Mouse (Mus musculus) heart, postnatal 10 days (tissue): ENCODE results near the gene Gm572. TPM values are rescaled to one million over a fixed set of nuclear protein-coding genes. Genes with fewer than 3 reads are reported as not detected.

Experiments
- DNase-seq, 2 experiments: peaks; one replicate each; pipeline ENCODE4 v3.0.0; 2021
- intact Hi-C: fragments of 180-260 bp; cut with DNase I; formaldehyde crosslinking; loops from one replicate; pipeline ENCODE4 v1.15.1; 2025
- total RNA-seq, 2 experiments: library from RNA; stranded (reverse); gene quantifications; 2 replicates each; pipeline ENCODE4 v1.2.3; 2021

Gm572 gene
- total RNA-seq, 2 experiments from 2014 or later, result 4.5 to 5.0 TPM

DNA sequence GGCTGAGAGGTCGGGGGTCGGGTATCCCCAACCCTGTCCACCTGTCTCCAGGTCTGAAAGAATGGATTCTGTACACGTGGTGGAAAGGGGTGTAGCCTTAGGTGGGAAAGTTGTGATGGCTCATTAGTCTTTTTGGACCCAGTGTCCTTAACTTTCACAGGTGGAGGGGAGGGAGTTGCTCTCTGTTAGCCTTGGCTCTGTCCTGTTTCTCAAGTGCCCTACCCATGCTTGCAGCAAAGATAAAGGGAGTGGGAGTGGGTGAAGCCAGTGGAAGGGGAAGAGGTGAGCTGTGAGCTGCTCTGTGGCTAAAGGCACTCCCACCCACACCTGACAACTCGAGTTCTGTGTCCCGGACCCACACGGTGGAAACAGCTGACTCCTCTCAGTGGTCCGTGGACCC, 20.2 kb downstream of the Gm572 start:
- no peak for DNase-seq
- intact Hi-C loops, result no loop called here

DNA sequence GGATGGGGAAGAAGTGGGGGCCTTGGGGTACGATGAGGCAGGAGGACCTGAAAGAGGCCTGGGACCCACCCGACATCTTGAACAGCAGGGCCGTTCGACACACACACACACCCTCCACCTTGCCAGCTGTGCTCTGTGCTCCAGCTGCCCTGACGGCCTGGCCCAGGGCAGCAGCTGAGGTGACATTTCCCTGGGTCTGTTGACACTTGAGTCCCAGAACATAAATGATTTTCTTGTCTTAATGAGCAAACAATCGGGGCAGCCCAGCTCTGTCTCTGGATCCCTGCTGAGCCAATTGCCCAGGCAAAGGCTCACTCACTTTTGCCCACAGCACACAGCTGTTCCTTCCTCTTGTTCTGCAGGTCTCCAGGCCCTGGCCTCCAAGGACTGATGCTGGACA, 20.9 kb downstream of the Gm572 start:
- DNase-seq, result no peak
- intact Hi-C loops, result no loop called here

DNA sequence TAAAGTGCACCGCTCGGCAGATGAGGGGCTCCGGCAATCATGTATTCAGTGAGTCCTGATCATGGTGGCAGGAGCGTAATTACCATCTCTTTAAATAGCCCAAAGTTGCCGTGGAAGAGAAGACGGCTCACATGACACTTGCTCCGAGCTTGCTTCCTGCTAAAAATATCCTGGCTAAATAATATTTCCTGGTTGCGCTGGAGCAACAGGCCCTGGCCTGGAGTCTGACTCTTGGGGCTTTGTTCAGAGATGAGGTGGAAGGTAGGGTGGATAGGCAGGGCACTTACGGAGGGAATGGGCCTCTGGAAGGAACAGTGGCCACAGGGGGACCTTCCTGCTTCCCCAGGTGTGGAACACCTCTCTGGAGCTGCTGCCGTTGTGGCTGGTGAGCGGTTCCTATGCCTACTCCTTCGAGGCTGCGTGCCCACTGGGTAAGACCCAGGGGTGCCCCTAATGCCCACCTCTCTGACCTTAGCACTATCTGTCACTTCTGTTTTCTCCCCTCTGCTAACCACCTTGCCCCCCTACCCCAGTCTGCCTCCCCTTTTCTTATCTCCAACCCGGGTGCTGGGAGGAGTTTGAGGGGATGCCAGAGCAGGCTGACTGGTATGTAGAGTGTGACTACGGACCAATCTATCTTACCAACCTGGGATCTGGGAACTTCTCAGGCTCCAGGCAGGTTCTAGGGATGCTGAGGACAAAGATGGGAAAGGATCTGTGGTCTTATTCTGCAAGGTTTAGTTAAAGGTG, 24.1 kb downstream of the Gm572 start:
- intact Hi-C loops, result no loop called here
- peak; percentile 61 to 67 for DNase-seq

DNA sequence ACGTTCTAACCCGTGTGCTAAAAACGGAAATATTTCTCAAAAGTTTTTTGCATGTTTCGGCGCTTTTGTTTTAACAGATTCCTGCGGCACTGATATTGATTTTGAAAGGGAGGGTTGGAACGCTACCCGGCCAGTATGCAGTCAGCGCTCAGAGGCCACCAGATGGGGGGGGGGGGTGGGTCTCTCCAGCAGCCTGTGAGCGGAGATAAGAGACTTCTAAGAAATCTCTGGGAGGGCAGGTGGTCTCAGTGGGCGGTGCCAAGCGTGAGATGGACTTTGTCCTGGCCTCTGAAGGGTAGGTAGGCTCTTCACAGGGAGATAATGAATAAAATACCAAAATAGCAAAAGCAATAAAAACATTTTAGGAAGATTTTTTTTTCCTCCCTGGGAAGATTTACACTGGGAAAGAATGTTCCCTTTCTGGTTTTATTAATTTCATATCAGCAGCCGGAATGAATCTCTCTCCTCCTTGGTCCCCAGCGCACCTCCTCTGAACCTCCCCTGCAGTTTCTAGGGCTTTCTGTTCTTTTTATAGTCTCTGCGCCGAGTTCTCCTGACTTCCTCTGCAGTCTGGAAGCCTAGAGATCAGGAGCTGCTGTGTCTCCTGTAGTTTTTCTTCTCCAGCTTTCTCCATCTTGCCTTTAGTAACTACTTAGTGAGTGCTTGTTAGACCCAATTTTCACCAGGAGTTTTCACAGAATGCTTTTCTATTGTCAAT, 28.3 kb downstream of the Gm572 start:
- intact Hi-C loops, result no loop called here
- DNase-seq, result no peak

DNA sequence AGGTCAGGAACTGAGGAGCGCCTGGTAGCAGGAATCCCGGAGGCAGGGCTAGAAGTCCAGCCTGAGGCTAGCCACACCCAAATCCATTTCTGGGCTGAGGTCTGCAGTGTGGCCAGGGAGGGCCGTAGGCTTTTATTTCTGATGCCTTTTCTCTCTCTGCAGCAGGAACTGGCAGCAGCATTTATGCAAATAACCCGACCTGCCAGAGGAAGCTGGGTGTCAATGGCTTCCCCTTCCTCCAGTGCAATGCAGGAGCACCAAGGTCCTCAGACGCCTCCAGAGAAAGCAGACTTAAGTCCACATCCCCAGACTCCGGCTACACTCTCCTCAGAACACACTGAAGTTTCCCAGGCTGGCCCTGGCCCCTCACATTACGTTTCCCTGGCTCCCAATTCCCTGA, 31.9 kb downstream of the Gm572 start:
- intact Hi-C loops, result no loop called here
- DNase-seq, result no peak

DNA sequence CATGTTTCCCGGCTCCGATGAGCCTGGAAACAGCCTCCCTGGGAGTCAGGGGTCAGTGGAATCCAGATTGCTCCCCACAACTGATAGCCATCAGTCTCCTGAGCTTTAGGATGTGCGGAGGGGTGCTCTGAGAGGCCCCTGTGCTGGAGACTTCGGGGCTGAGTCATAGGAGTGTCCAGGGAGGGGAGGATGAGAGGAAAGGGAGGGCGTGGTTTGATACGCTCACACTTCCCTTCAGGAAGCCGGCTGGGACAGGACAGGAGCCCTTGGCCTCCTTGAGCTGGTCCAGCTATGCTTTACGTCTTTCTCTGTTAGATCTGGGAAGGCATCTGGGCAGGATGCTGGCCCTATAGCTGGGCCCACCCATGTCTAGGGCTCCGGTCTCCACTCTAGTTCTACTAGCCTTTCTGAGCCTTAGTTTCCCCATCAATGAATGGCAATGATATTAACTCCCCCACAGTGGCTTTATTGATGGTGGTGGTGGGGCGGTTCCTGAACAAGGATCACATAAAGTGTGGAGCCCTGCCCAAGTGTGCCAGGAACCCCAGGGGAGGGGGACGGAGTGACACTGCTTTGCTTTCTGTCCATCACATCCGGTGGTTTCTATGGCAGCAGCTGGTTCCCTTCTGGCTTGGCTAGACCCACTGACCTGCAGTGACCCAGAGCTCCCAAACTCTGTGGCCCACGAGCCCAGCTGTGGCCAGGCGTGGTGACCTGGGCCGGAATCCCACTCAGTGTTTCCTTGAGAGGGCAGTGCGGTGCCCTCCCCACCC, 33.3 kb downstream of the Gm572 start:
- DNase-seq, result peak; percentile 57 to 68
- intact Hi-C loops, result no loop called here

DNA sequence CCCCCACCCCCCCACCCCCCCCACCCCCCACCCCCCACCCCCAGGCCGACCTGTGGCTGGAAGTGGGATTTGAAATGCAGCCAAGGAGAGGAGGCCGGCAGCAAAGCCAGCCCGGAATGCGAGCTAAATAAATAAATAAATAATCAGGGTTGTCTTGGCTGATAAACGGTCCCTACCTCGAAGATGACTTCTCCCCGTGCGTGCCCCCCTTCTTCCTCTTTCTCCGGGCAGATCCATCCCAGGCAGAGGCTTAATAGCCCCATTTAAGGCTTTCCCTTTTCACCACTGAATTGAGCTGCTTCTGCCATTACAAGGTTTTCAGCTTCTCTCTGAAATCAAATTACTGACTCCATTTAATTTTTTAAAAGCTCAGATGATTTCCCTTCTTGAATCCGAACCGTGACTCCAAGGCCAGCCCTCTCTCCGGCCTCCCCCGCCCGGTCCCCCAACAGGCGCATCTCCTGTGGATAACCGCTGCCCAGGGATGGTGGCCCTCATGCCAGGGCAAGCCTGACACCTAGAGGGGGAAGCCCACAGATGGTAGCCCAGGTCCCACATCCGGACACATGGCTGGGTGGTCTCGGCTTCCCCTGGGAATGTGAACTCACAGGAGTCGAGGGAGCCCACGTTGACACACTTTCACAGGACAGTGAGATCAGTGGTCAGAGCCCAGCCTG, 34.0 kb downstream of the Gm572 start:
- peak; percentile 29 to 44 for DNase-seq
- intact Hi-C loops, result no loop called here

DNA sequence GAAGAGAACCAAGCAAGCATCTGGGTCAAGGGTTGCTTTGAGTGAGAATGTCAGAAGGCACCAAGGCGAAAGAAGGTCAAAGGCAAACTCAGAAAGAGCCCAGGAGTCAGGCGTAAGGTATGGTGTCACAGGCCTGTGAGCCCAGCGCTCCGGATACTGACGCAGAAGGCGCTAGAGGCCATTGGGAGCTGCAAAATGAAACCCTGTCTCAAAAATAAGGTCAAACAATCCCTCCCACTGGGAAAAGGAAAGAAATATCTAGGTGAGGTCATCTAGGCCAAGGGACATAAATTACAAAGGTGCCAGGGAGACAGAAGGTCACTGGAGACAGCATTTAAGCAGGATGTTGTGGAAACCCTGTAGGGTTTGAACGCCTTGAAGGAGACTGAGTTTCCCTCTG, 35.0 kb downstream of the Gm572 start:
- no peak for DNase-seq
- intact Hi-C loops, result no loop called here

DNA sequence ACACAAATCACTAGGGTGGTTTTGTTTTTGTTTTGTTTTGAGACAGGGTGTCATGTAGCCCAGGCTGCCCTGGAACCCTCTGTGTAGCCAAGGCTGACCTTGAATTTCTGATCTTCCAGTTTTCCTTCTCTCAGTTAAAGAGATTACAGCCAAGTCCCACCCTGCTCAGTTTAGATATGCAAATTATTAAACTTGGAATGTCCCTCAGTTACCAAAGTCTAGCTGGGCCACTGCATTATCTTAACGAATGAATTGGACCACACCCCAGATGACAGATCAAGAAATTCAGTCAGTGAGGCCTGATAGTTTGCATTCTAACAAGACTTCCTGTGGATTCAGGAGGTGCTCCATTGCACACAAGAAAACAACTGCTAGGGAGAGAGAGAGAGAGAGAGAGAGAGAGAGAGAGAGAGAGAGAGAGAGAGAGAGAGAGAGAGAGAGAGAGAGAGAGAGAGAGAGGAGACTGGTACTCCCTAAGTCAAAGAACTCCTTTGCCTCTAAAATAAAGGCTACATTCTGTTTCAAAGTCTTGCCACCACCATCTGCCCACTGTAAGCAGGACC, 37.5 kb downstream of the Gm572 start:
- intact Hi-C loops, result no loop called here
- no peak for DNase-seq

DNA sequence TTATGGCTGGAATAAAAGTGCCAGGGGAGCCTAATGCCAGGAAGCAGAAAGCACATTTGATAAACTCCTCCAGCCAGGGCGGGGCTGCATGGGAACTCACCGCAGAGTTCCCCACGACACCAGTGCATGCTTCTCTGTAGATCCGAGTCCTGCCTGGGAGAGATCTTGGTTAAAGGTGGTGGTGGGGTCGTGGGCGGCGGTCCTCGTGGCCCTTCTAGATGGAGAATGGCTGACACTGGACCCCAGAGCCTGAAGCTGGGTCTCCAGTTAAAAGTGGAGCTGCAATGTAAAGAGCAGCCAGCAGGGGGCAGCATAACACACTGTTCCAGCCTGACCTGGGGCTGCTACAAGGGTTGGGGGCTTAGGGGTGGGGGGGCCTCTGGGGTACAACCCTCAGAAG, 38.3 kb downstream of the Gm572 start:
- intact Hi-C loops, result no loop called here
- peak; percentile 57 to 79 for DNase-seq

DNA sequence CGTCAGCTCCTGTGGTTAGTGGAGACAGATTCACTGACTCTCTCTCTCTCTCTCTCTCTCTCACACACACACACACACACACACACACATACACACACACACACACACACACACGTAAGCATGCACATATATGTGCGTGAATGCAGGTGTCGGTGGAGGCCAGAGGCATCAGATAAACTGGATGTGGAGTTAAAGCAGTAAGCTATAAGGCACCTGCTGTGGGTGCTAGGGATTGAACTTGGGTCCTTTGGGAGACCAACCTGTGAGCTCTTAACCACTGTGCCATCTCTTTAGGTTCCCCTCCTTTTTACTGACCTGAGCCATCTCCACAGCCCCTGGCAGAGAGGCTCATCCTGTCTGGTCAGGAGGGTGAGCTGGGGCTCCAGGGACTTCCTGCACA, 39.8 kb downstream of the Gm572 start:
- intact Hi-C loops, result no loop called here
- DNase-seq, result no peak

DNA sequence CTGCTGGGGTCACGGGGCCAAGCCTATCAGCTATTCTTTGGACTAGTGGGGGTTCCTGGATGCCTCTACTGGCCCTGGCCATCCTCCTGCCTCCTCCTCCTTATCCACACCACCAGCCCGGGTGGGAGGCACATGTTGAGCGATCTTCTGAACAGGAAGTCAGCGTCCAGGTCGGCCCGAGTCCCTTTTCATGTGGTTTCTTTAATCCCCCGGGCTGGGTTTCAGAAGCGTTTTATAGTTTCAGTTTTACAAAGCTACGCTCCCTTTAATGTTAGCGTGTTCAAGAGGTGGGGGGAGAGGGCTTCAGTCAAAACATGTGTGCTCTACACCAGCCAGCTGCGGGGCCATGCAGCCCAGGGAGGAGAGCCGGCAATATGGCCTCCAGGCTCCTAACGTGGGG, 40.4 kb downstream of the Gm572 start:
- intact Hi-C loops, result no loop called here
- no peak for DNase-seq

DNA sequence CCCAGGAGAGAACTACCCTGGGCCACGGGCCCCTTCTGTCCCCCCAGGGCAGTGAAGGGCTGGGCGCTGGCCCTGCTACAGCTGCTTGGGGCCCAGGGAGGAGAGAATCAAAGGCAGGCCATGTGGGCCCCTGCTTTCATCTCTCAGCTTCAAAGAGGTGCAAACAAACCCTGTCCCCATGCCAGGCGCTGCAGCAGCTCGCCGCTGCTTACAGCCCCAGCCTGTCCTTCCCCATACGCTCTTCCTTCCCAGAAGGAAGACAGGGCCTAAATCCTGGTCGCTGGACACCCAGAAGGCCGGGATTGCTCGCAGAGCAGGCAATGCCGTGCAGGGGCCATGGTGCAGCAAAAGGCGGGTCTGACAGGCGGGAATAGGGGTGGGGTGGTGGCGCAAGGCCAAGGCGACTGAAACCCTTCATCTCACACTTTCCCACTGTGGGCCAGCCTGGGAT, 43.4 kb downstream of the Gm572 start:
- intact Hi-C loops, result no loop called here

DNA sequence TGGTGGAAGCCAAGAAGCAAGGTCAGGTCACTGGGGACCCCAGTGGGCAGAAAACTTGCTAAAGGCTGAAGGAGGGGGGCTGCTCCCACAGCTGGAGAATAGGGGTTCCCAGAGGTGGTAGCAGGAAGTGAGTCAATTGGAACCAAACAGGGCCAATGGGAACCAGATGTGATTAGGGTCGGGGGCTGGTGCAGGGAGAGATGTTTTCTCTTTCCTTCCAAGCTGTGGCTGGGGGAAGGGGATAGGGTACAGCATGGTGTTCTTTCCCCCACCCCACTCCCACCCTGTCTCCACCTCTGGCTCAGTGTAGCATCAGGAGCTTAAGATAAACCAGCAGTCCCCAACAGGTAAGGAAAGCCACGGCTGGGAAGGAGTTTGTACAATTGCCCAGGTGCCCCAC, 45.0 kb downstream of the Gm572 start:
- intact Hi-C loops, result no loop called here
- no peak for DNase-seq

More for the DNA sequence above, 43.4 kb downstream of the Gm572 start:
- no peak for DNase-seq

DNA sequence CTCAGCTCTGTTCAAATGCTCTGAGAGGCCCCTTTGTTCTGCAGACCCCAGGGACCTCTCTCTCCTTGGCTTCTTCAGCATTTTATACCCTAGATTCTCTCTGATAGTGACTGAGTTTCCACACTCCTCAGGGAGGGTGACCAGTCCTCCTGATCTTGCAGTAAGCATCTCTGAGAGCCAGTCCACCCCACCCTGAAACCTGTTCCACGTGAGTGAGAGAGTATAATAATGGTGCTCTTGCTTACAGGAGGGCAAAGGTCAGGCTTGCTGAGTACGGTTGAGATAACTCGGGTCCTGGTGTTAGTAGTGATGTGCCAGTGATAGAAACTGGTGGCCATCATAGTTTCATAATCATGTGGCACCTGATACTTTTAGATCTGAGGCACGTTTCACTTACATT, 48.1 kb downstream of the Gm572 start:
- intact Hi-C loops, result no loop called here
- DNase-seq, result no peak

DNA sequence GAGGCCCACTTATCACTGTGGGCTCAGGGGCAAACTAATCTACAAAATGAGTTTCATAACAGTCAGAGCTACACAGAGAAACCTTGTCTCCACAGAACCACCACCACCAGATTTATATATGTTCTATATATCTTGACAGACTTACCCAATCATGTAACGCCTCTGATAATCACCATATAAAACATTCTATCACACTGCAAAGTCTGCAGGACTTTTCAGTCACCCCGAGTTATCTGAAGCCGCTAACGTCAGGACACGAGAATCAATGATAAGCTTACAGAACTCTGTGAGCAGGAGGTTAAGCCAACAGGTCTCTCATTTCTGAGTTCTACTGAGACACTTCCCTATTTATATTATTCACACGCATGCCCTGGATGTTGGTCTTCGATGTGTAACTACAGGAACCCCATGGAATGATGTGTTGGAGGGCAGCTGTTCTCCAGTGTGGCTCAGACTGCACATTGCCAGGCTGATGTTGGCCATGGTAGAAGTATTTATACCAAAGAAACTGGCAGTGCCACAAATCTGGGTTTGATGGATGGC, 50.4 kb downstream of the Gm572 start:
- intact Hi-C loops, result no loop called here
- DNase-seq, result no peak

DNA sequence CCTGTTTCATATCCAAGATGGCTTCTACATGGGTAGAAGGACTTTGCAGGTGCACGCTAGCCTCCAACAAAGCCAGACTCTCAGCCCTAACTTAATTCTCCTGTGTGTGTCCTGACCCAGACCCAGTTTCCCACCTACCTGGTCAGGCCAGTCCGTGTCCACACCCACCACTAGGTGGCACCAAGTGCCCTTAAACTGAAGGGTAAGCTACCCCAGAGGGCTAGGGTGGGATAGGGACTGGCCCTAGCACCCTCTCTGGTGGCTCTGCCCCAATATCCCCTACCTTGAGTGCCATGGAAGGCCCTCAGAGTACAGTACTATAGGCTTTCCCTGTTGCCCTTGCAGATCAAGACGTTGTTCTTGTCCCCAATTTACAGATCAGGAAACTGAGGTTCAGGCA, 61.6 kb downstream of the Gm572 start:
- DNase-seq, result peak; percentile 26 to 55
- intact Hi-C loops, result loop anchor here (2.0 kb wide), 1 partner anchor 372 kb away; no protein-coding TSS in a partner anchor

DNA sequence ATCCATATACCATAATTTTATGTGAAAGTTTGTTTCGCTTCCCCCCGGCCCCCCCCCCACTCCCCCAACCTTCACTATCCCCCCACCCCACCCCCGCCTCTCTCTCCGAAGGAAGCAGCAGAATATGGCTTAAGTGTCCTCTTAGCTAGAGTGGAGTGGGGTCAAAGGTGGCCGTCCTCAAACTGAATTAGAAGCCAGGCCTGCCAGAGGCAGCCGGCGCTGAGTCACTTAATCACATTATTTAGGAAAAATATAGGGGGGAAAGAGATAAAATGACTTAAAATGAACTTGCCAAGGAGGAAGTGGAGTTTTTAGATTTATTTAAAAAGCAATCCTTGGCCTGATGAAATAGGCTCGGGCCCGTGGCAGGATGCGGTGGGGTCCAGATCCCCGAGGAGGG, 65.7 kb downstream of the Gm572 start:
- intact Hi-C loops, result no loop called here
- DNase-seq, result no peak

DNA sequence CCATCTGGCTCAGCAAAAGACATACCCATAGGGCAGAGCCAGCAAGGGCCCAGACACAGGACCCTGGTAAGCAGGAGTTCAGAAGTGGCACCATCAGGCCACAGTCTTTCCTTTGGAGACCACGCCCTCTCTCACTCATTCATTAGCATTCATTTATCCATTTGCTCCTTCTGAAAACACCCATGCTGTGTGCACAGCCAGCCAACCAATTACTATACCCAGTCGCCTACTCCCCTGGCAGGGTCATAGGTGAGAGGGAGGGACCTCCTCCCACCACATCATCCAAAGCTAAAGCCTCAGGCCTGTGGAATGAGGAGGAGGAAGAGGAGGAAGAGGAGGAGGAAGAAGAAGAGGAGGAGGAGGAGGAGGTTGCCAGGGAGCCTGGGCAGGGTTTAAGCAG, 67.3 kb downstream of the Gm572 start:
- intact Hi-C loops, result no loop called here
- DNase-seq, result no peak

DNA sequence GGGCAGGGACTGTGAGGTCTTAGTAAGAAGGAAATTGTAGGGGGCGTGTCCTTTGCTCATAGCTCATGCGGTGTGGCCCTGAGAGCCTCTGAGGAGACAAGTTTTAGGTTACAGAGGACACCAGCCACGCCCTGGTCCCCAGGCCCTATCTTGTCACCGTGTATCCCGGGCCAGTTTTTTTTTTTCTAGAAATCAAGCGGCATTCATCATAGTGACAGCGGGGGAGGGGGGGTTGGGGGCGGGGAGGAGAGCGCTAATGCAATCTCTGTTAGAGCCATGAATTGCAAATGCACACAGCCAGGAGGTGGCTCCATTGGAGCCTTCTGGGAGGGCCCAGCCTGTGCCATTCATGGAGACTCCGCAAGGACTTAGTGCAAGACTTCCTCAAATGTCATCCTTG, 68.2 kb downstream of the Gm572 start:
- intact Hi-C loops, result no loop called here
- DNase-seq, result no peak
